Mouse (Mus musculus) ES-Bruce4 (cell line): ENCODE measurements at regions not wholly inside any gene's neighbourhood (a gene's known extent, or its start where the extent isn't known, plus 50 kb on each side); places are given as distances from the start of the nearest gene placed in this dataset.

Source experiments
- CTCF ChIP-seq: IDR thresholded peaks from one replicate; pipeline ENCODE4 v1.8.1; 2011; ENCODE audit warnings: low read depth, low read length
- EP300 ChIP-seq: IDR thresholded peaks from 2 replicates; pipeline ENCODE4 v1.6.1; 2011; ENCODE audit warnings: low read depth, low read length; ENCODE audit not compliant: insufficient read depth

DNA sequence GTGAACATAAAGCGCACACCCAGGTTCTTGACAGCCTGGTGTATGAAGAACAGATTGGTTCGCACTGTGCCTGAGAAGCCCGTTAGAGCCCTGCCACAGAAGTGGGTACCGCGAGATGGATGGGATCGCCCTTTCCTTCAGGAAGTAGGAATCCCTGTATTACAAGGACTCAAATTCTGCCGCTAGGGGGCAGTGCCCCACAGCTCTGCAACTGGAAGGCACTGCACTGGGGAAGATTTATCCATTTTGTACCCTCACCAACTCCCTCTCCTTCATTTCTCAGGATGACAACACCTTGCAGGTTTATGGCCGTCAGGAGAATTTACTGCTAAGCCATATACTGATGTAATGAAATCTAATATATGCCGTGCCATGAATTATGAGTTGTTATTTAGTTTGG lies 1094.1 kb upstream of the 2610301B20Rik start:
- no peak for TF ChIP-seq EP300
- TF ChIP-seq CTCF = peak; percentile 90
